Mouse (Mus musculus) right cerebral cortex, postnatal 36 days (tissue): ENCODE results near the gene Ivd.

Experiments
- DNase-seq, 2 experiments: peaks; one replicate each; pipeline ENCODE4 v3.0.0; 2022; ENCODE audit warnings: low spot score in 2 of 2, mixed read lengths in 1 of 2

Ivd gene

GRCm38 (mm10) chr2:118910605-118911278 lies 49.0 kb downstream of the Ivd start:
- no peak for DNase-seq

- no peak for DNase-seq
Measured at GRCm38 (mm10) chr2:118912706-118913105, 51.0 kb downstream of the Ivd start.

DNA sequence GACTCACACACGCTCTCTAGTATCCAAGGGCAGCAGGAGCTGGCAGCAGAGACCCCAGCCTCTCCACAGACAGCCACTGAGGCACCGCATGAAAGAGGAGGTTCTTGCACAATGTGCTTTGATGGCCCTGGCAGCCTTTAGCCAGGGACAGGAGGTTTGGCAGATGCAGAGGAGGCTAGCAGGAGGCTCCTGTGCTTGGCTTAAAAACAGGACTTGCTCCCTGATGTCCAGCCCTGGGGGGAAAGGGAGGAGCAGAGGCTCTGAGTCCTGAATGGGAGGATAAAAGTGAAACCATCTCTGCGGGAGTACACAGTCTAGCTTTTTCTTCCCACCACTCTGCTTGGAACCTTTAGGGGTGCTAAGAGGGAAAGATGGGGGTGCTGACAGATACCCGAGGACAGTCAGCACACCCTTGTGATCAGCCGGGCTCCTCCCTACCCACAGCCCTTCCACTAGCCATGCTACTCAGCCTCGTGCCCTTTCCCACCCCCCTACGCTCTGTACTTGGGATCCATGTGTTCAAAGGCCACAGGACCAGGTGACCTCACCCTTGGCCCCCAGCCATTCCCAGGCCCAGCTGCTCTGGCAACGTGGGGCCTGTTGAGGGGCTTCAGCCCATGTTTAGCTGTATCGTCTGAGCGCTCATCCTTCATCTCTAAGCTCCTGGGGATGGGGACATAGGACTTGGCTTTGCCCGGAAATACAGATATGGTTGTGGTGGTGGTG lies 52.0 kb downstream of the Ivd start:
- no peak for DNase-seq

DNA sequence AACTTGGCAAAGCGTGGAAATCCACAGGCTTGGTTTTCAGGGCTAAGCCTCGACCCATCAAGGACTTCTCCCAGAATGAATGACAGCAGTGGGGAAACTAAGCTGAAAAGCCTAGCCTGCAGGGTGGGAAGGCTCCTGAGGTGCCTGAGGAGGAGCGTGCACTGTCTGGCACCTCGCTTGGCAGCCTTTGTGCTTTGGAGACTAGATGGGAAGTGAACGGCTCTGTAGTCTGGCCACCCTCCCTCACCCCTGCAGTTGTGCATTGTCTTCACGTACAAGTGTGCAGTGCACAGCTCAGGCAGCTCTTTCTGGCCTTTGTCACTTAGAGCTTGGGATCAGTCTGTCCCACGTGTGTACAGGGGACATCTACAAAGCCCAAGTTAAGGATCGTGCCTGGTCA lies 52.9 kb downstream of the Ivd start:
- DNase-seq = no peak

- no peak for DNase-seq
Measured at GRCm38 (mm10) chr2:118916436-118916835, 54.7 kb downstream of the Ivd start.

DNA sequence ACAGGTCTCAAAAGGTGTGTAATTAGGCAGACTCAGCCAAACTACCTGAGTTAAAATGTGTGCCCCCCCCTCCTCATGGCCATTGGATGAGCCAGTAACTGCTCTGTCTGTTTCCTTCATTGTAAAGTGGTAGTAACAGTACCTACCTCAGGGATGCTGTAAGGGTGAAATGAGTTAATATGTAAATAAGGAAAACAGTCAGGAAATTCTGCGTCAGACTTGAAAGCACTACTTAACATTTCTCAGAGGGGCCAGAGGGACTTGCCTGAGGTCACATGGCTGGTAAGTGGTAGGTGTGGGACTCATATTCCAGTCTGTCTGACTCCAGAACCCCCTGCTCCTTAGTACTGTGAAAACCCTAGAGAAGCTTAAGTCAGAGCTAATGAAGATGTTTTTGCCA lies 56.8 kb downstream of the Ivd start:
- no peak for DNase-seq

- DNase-seq = no peak
Measured at GRCm38 (mm10) chr2:118920428-118920827, 58.7 kb downstream of the Ivd start.

- no peak for DNase-seq
Measured at GRCm38 (mm10) chr2:118925952-118926351, 64.2 kb downstream of the Ivd start.

DNA sequence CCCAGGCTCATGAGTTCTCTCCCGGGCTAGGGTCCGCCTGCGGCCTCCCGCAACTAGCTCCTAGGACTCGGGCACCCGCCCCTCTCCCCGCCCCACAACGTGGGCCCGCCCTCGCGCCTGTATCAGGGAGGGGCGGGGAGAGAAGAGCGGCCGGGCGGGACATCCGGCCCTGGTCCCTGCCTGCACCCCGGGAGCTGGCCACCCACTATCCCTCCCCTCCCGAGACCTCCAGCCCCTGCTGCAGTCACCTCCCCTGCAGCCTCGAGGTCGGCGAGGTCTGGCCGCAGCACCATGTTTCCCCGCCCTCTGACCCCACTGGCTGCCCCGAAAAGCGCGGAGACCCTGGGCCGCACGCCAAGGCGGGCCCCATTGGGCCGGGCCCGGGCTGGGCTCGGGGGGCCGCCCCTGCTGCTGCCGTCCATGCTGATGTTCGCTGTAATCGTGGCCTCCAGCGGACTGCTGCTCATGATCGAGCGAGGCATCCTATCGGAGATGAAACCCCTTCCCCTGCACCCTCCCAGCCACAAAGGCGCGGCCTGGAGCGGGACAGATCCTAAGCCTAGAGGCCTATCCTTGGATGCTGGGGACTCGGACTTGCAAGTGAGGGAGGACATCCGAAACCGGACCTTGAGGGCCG lies 64.7 kb downstream of the Ivd start, which contains the start of gene Chst14:
Gene Chst14, plus strand, starts transcription at position 136 of the 637 bp plus-strand sequence.
- DNase-seq = no peak

GRCm38 (mm10) chr2:118926998-118927739 lies 65.4 kb downstream of the Ivd start:
- no peak for DNase-seq
